ENCODE assay signal across 9 mouse cellular contexts in the genomic region with DNA sequence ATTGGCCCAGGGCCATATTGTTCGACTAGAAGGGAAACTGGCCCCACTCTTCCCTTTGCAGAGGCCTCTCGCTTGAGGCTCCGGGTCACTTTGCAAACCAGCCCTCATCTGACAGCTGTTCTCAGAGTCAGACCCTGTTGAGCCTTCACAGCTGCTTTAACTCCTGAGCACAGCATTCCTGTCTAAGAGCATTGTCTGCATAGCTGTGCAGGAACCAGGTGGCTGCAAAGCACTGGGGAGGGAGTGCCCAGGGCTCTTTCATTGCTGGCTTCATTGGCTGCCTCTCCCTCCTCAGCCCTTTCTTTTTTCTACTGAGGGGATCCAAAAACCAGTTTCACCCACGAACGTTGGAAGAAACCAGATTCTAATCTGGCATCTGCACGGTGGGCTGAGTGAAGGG. TPM values are rescaled to one million over a fixed set of nuclear protein-coding genes. Genes with fewer than 3 reads are reported as not detected.
DNase-seq lines count a peak whose midpoint lies in the region; ATAC-seq and TF ChIP-seq lines count a peak whose summit lies in the region.
"Had no signal": no experiment of that assay in that cellular context is flagged by ENCODE, and none has a peak within 500 bp of the region (broad histone marks: within the 10 kb centered on the region; RNA-seq: fewer than 3 reads in every experiment).

No protein-coding gene starts in this region.

- ATAC-seq in hindbrain, embryonic 13.5 days (ENCODE audit: low FRiP score), result no peak

- peak overlapping the region; percentile 19; the same call in 1 of the 2 replicates for H3K4me3 ChIP-seq in gastrocnemius, adult 2 months
- H3K4me3 ChIP-seq in hindbrain, embryonic 13.5 days, result no peak overlapping the region
- no peak overlapping the region for H3K4me3 ChIP-seq in myocyte

- H3K79me2 ChIP-seq in myocyte (ENCODE audit: control insufficient read depth, insufficient read depth), result peaks cover 41% of the 10 kb centered on the region

- no peak overlapping the region for H3K4me2 ChIP-seq in hindbrain, embryonic 13.5 days
- H3K4me2 ChIP-seq in myocyte (ENCODE audit: low read depth), result peak overlapping the region; percentile 67

- H3K9me3 ChIP-seq in hindbrain, embryonic 13.5 days, result no peaks in the 10 kb centered on the region

- intact Hi-C loops in gastrocnemius, adult 2 months (cut with DNase I), result no loop called here

- DNase-seq in gastrocnemius, adult 2 months, result no peak
- no peak for DNase-seq in gastrocnemius, postnatal 25 days
- peak; percentile 71 for DNase-seq in R1 (ENCODE audit: low read depth, low spot score)
- DNase-seq in right cerebral cortex, postnatal 14 days, result no peak
- no peak for DNase-seq in cerebellum, postnatal 36 days
- no peak for DNase-seq in frontal cortex, postnatal 36 days (ENCODE audit: low spot score in 2 of 2)
- DNase-seq: adrenal gland, adult 2 months had no signal

- no peaks in the 10 kb centered on the region for H3K27me3 ChIP-seq in hindbrain, embryonic 13.5 days
- H3K27me3 ChIP-seq in myocyte (ENCODE audit: control insufficient read depth, insufficient read depth, insufficient read length), result no peaks in the 10 kb centered on the region

- no peak for TF ChIP-seq POLR2A in myocyte (IDR thresholded peaks at IDR 0.05; ENCODE audit: insufficient read length, low read depth)

- peaks cover 35% of the 10 kb centered on the region for H3K4me1 ChIP-seq in hindbrain, embryonic 13.5 days (replicated peaks)

- WGBS in hindbrain, embryonic 13.5 days, result 18% methylated on average over 6 of the region's 6 CpGs

- H3ac ChIP-seq in myocyte (ENCODE audit: control insufficient read depth, insufficient read length), result no peak overlapping the region

- no peak for TF ChIP-seq CTCF in gastrocnemius, adult 2 months (IDR thresholded peaks at IDR 0.05)

- H3K36me3 ChIP-seq in hindbrain, embryonic 13.5 days, result no peaks in the 10 kb centered on the region
- H3K36me3 ChIP-seq in myocyte (ENCODE audit: control insufficient read depth, insufficient read depth), result peaks cover 41% of the 10 kb centered on the region

- no peak overlapping the region for H3K9ac ChIP-seq in hindbrain, embryonic 13.5 days

- H3K27ac ChIP-seq in gastrocnemius, adult 2 months, result peak overlapping the region; percentile 48; the same call in 1 of the 2 replicates
- peak overlapping the region; percentile 30; the same call in 1 of the 2 replicates for H3K27ac ChIP-seq in hindbrain, embryonic 13.5 days

TF ChIP-seq in myocyte, 11 proteins besides CTCF, POLR2A, EP300 and RAD21:
- TF ChIP-seq MYOD1 (IDR thresholded peaks at IDR 0.05; ENCODE audit: control insufficient read depth in 1 of 3, insufficient read length in 2 of 3, low read depth in 2 of 3), result peak; percentile 83 to 95 (median 94)
- peak; percentile 95 for TF ChIP-seq TCF12 (IDR thresholded peaks at IDR 0.05; ENCODE audit: insufficient read depth, poor library complexity, severe bottlenecking)
- peak; percentile 81 for TF ChIP-seq TCF3 (IDR thresholded peaks at IDR 0.05; ENCODE audit: insufficient read length, low read depth)
- TF ChIP-seq USF1 (IDR thresholded peaks at IDR 0.05; ENCODE audit: low read depth), result no peak
- peak; percentile 14 for TF ChIP-seq POLR2AphosphoS2 (IDR thresholded peaks at IDR 0.05; ENCODE audit: insufficient read length, low read depth)
- TF ChIP-seq MAX (IDR thresholded peaks at IDR 0.05; ENCODE audit: low read depth), result no peak
- no peak for TF ChIP-seq SRF (IDR thresholded peaks at IDR 0.05; ENCODE audit: control insufficient read depth, insufficient read length, low read depth)
- TF ChIP-seq REST (IDR thresholded peaks at IDR 0.05; ENCODE audit: insufficient read depth, insufficient read length), result no peak
- TF ChIP-seq E2F4 (IDR thresholded peaks at IDR 0.05; ENCODE audit: insufficient read depth), result no peak
- TF ChIP-seq CEBPB (IDR thresholded peaks at IDR 0.05; ENCODE audit: insufficient read depth, poor library complexity, severe bottlenecking), result no peak
- TF ChIP-seq MYOG (IDR thresholded peaks at IDR 0.05; ENCODE audit: control insufficient read depth in 1 of 3, insufficient read depth in 1 of 3, insufficient read length in 2 of 3, low read depth in 2 of 3), result peak; percentile 83 to 97 (median 97)

RNA-seq across cellular contexts. Expression of a gene that starts 17.5 kb away (rescaled TPM):
- total RNA-seq in gastrocnemius, adult 2 months (2021), result 10 to 100 TPM; 28.0 to 52.6 TPM
- 10 to 100 TPM; 52.8 to 74.7 TPM for total RNA-seq in gastrocnemius, postnatal 25 days (2021)
- polyA plus RNA-seq in hindbrain, embryonic 13.5 days (2015; fragmentation: Nextera tagmentation; extraction: Ambion mirVana), result 187 TPM in 2 replicates
- polyA plus RNA-seq in myocyte (2012; fragmentation: generic; extraction: Trizol), result 1,009 TPM
